Mouse (Mus musculus): ENCODE results near the gene Ascl1. TPM values are rescaled to one million over a fixed set of nuclear protein-coding genes. Genes with fewer than 3 reads are reported as not detected.
A peak's percentile ranks its signal among the peaks of the same experiment; 100 is the strongest.

Gene Ascl1
- 1 to 10 TPM; 4.3 to 7.8 TPM for total RNA-seq (2021)
- long read RNA-seq, experiment 1, partial matches to known transcripts = 0 of 3 reads
- long read RNA-seq, experiment 1, other reads (novel, unspliced or antisense) = 0 of 3 reads
- long read RNA-seq, experiment 2, transcript Ascl1-201 (2 exons, 2,481 nt) = major isoform, 5 of 6 reads
- long read RNA-seq, experiment 2, partial matches to known transcripts = 1 of 6 reads
- long read RNA-seq, experiment 2, other reads (novel, unspliced or antisense) = 0 of 6 reads

GRCm38 (mm10) chr10:87493576-87493975, at the start of gene Ascl1:
TSS of gene Ascl1 (minus strand) at chr10:87493660.
- no peak for DNase-seq (ENCODE audit: low spot score in 2 of 2)
- intact Hi-C loops (cut with DNase I) = loop anchor here (1.0 to 10.0 kb wide), 3 partner anchors 46 to 279 kb away; no protein-coding TSS in a partner anchor

GRCm38 (mm10) chr10:87534172-87534571, 40.7 kb upstream of the Ascl1 start:
- DNase-seq (ENCODE audit: low spot score in 2 of 2) = no peak
- intact Hi-C loops (cut with DNase I) = no loop called here

GRCm38 (mm10) chr10:87521646-87522045, 28.2 kb upstream of the Ascl1 start, which contains the start of gene Pah:
TSS of gene Pah (plus strand) at chr10:87521795.
- intact Hi-C loops (cut with DNase I) = no loop called here
- no peak for DNase-seq (ENCODE audit: low spot score in 2 of 2)

- intact Hi-C loops (cut with DNase I) = no loop called here
- DNase-seq (ENCODE audit: low spot score in 2 of 2) = no peak
These were observed 27.1 kb upstream of the Ascl1 start for GRCm38 (mm10) chr10:87520401-87521116.

GRCm38 (mm10) chr10:87518585-87518984, 25.1 kb upstream of the Ascl1 start:
- intact Hi-C loops (cut with DNase I) = no loop called here
- DNase-seq (ENCODE audit: low spot score in 2 of 2) = no peak

- intact Hi-C loops (cut with DNase I) = no loop called here
- DNase-seq (ENCODE audit: low spot score in 2 of 2) = no peak
These were observed 19.6 kb upstream of the Ascl1 start for GRCm38 (mm10) chr10:87513052-87513451.

GRCm38 (mm10) chr10:87508581-87508980, 15.1 kb upstream of the Ascl1 start:
- peak in 1 of 2 experiments; percentile 52 for DNase-seq (ENCODE audit: low spot score in 2 of 2)
- intact Hi-C loops (cut with DNase I) = no loop called here

GRCm38 (mm10) chr10:87503946-87504345, 10.5 kb upstream of the Ascl1 start:
- peak; percentile 63 to 80 for DNase-seq (ENCODE audit: low spot score in 2 of 2)
- intact Hi-C loops (cut with DNase I) = loop anchor here (1.0 to 5.0 kb wide), 3 partner anchors 409 to 532 kb away; no protein-coding TSS in a partner anchor

GRCm38 (mm10) chr10:87502283-87502682, 8.8 kb upstream of the Ascl1 start:
- intact Hi-C loops (cut with DNase I) = loop anchor here (5.0 kb wide), 1 partner anchor 530 kb away; no protein-coding TSS in a partner anchor
- no peak for DNase-seq (ENCODE audit: low spot score in 2 of 2)

- intact Hi-C loops (cut with DNase I) = loop anchor here (5.0 kb wide), 1 partner anchor 529 kb away; no protein-coding TSS in a partner anchor
- DNase-seq (ENCODE audit: low spot score in 2 of 2) = no peak
These were observed 8.2 kb upstream of the Ascl1 start for GRCm38 (mm10) chr10:87501659-87502042.

- intact Hi-C loops (cut with DNase I) = loop anchor here (5.0 kb wide), 1 partner anchor 529 kb away; no protein-coding TSS in a partner anchor
- DNase-seq (ENCODE audit: low spot score in 2 of 2) = no peak
These were observed 7.6 kb upstream of the Ascl1 start for GRCm38 (mm10) chr10:87500926-87501658.

- intact Hi-C loops (cut with DNase I) = loop anchor here (10.0 kb wide), 2 partner anchors 162 to 282 kb away; no protein-coding TSS in a partner anchor
- DNase-seq (ENCODE audit: low spot score in 2 of 2) = no peak
These were observed 3.6 kb upstream of the Ascl1 start for GRCm38 (mm10) chr10:87497056-87497455.

- DNase-seq (ENCODE audit: low spot score in 2 of 2) = peak in 1 of 2 experiments; percentile 53
- intact Hi-C loops (cut with DNase I) = loop anchor here (10.0 kb wide), 2 partner anchors 160 to 280 kb away; no protein-coding TSS in a partner anchor
These were observed 1.1 kb upstream of the Ascl1 start for GRCm38 (mm10) chr10:87494596-87494995.

GRCm38 (mm10) chr10:87494176-87494575, 716 bp upstream of the Ascl1 start:
- no peak for DNase-seq (ENCODE audit: low spot score in 2 of 2)
- intact Hi-C loops (cut with DNase I) = loop anchor here (10.0 kb wide), 2 partner anchors 159 to 279 kb away; no protein-coding TSS in a partner anchor

GRCm38 (mm10) chr10:87492661-87493551, 554 bp downstream of the Ascl1 start:
- DNase-seq (ENCODE audit: low spot score in 2 of 2) = peak; percentile 58 to 76
- intact Hi-C loops (cut with DNase I) = loop anchor here (1.0 to 10.0 kb wide), 3 partner anchors 46 to 278 kb away; no protein-coding TSS in a partner anchor

GRCm38 (mm10) chr10:87492332-87492660, 1.2 kb downstream of the Ascl1 start:
- intact Hi-C loops (cut with DNase I) = loop anchor here (10.0 kb wide), 2 partner anchors 157 to 277 kb away; no protein-coding TSS in a partner anchor
- DNase-seq (ENCODE audit: low spot score in 2 of 2) = no peak

- intact Hi-C loops (cut with DNase I) = loop anchor here (10.0 kb wide), 2 partner anchors 157 to 277 kb away; no protein-coding TSS in a partner anchor
- no peak for DNase-seq (ENCODE audit: low spot score in 2 of 2)
These were observed 1.9 kb downstream of the Ascl1 start for GRCm38 (mm10) chr10:87491485-87492040.

- intact Hi-C loops (cut with DNase I) = loop anchor here (10.0 kb wide), 2 partner anchors 156 to 276 kb away; no protein-coding TSS in a partner anchor
- no peak for DNase-seq (ENCODE audit: low spot score in 2 of 2)
These were observed 3.1 kb downstream of the Ascl1 start for GRCm38 (mm10) chr10:87490328-87490727.
